Mouse (Mus musculus): ENCODE data around the gene Rpl18a.

DNA sequence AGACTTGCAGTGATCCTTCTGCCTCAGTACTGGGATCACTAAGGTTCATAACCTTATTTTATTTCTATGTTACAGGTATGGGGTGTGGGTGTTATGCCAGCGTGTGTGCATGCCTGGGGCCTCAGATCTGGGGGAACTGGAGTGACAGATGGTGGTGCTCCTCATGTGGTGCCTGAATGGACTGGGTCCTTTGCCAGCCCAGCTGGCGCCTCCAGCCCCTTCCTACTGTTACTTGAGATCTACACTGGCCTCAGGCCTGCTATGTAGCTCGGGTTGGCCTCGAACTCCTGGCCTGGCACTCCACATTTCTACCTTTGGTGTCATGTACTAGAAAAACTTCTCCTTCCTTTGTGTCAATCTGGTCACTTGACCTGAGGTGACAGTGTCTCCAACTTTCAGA is 13.0 kb downstream of the Rpl18a start:
- TF ChIP-seq CTCF (conservative IDR thresholded peaks at IDR 0.05; ENCODE audit: low read length) (no peak), POU5F1 (IDR thresholded peaks at IDR 0.05; ENCODE audit: borderline replicate concordance, low read length) (no peak)
